Mouse (Mus musculus) yolk sac, embryonic 10.5 days (tissue): ENCODE data around the gene Fam161a.
"Not testable (repeated sequence)": the region's sequence is repeated elsewhere in the genome, so short reads cannot be mapped to it uniquely, and the experiment has no call there.

Source experiments
- DNase-seq: peaks from one replicate; pipeline ENCODE4 v3.0.0-alpha.2; 2017; ENCODE audit warnings: low spot score

Gene Fam161a

DNA sequence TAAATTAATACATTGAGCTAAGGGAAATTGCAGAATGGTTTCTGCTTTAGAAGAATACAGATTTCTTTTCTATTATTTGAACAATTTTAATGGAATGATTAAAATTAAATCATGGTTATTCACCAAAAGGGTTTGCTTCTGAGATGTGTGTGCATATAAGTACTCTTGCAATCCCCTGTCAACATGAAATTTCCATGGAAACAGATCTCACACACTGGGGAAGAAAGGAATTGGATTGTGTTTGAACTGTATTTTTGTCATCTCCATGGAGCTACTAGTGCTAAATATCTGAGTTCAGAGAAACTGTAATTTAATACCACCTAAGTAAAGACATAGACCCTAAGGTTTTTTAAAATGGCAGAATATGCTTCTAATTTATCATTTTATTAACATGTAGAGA is 42.3 kb downstream of the Fam161a start:
- no peak for DNase-seq

DNA sequence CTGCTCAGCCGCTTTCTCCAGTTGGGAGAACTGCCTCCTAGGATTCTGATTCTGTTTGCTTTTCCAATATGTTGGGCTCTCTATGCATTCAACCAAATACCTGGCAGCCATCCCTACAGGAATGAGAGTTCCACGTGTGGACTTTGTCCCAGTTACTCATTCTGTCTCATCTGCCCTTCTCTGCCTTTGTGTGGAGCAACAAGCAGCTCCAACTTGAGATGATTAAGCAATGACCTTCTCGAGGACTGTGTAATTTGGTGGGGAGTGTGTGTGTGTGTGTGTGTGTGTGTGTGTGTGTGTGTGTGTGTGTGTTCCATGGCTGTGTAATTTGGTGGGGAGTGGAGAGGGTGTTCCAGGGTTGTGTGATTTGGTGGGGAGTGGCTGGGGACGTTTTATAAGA is 45.0 kb downstream of the Fam161a start:
- DNase-seq = no peak

DNA sequence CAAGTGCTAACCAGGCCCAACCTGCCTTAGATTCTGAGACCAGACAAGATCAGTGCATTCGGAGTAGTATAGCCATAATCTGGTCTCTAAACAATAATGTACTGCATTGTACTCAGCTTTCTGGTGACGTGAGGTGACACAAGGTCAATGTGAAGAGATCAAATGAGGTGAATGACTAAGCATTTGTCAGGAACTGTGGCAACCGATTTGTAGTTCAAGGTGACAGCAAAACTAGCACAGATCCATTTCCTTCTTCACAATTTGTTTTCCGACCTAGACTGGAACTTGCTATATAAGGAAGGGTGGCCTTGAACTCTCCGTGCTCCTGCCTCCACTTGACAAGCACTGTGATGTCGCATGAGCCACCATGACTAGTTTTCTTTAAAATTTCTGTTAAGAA is 55.8 kb downstream of the Fam161a start:
- DNase-seq = no peak

DNA sequence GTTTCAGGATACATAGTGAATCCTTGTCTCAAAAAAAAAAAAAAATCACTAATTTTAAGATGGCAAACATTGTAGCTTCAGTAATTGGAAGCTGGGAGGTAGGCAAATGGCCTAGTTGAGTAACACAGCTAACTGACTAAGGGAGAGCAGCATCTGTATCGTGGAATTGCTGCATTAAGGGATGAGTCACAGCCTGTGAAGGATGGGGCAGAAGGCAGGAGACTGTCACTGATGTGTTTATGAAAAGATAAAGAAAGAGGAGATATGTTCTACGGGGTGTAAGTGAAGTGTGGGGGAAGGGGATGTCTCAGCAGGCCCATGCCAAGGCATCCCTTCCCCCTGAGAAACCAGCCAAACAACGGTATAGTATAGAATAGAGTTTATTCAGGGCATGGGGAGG is 56.5 kb downstream of the Fam161a start:
- DNase-seq = no peak

DNA sequence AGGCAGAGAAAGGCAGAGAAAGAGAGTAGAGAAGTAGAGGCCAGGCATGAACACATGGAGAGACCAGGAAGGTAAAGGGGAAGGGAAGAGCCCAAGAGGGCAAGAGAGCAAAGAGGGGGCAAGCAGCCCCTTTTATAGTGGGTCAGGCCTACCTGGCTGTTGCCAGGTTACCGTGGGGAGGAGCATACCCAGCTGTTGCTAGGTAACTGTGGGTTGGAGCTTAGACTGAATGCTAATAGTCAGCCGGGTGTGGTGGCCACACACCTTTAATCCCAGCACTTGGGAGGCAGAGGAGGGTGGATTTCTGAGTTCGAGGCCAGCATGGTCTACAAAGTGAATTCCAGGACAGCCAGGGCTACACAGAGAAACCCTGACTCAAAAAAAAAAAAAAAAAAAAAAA is 56.9 kb downstream of the Fam161a start:
- not testable (repeated sequence) for DNase-seq

DNA sequence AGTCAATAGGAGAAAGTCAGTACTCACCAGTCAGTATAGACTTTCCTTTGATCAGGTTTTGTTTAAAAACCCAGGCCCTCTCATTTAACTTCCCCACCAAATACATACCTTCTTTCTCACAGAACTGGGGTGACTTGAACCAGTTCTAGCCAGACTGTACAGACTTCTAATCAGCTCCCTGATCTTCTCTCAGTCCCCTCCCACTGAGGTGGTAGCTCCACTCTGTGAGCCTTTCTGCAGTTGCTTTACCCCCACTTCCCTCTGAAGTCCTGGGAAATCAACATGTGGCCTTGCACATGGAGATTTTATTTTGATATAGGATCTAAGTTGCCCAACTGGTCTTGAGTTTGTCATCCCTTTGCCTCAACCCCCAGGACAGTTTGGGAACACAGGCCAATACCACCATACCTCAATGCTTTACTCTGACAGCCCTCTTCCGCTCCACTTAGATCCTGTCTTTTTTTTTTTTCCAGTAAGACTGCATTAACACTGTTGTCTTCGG is 57.9 kb downstream of the Fam161a start:
- no peak for DNase-seq

- peak; percentile 84 for DNase-seq
Observed at GRCm38 (mm10) chr11:23067395-23068136, 60.2 kb downstream of the Fam161a start.

DNA sequence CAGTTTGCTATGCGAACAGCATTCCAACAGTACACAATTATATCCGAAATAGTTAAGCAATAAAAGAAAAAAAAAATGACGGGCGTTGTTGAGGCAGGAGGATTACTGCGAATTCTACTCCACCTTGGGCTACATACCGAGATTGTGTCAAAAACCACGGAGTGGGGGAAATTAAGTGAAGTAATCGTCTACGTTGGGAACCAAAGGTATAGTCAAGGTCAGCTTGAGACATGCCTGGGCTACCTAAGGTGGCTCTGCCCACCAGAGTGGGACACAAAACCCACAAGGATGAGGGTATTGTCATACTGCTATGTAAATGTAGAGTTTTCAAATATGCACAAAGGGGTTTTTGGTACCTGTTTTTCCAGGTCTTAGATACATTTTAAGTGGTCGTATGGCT is 60.9 kb downstream of the Fam161a start:
- no peak for DNase-seq

DNA sequence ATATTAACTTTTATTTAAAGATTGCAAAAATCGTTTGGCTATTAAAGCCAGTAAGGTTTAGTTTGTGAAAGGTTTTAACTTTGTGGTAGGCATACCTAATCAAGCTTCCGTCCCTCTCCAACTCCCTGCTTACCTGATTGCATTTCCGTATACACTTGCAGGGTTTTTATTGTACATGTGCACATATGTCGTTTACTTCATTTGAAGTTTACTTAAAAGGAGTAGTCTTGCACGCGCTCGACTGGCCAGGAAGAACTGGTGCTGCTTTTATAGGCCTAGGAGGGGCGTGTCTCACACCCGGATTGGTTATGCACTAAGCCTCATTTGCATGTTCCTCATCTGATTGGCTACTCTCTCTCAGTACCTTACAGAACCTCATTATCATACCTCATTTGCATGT is 61.7 kb downstream of the Fam161a start:
- not testable (repeated sequence) for DNase-seq

DNA sequence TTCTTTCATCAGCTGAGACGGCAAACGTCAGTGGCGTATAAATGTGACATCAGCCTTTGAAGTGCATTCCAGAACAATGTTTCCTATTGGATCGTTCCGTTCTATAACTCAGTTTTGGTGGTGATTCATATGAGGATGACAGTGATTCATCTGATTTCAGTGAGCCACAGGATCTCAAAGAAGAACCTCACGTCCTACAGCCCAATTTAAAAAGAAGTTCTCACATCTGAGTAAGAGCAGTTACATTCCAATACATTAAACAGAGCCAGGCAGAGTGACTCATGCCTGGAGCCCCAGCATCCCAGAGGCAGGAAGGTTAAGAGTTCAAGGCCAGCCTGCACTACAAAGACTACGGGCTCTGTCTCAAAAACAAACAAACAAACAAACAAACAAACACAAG is 67.5 kb downstream of the Fam161a start:
- no peak for DNase-seq

GRCm38 (mm10) chr11:23078541-23078940 is 71.2 kb downstream of the Fam161a start:
- no peak for DNase-seq
